Mouse (Mus musculus) hindbrain, embryonic 10.5 days (tissue): ENCODE results near the gene Elovl7. TPM values are rescaled to one million over a fixed set of nuclear protein-coding genes. Genes with fewer than 3 reads are reported as not detected.

ENCODE experiments used
- polyA plus RNA-seq: library from polyadenylated mRNA; unstranded; fragments of >200 nt; fragmentation: Nextera tagmentation; extraction: Ambion mirVana; gene quantifications from 2 replicates; pipeline ENCODE4 v1.2.1, GENCODE M21; 2016

Elovl7 gene
- polyA plus RNA-seq, 1 experiment from 2014 or later: 1.1 TPM

Other genes with a start within 250 kb of the Elovl7 start
- 53.6 and 60.0 TPM in 2 replicates for gene Smim15, start 170.0 kb upstream of the Elovl7 start, polyA plus RNA-seq
- 83.1 and 86.2 TPM in 2 replicates for gene Ndufaf2, start 55.8 kb upstream of the Elovl7 start, polyA plus RNA-seq
- 21.7 and 24.9 TPM in 2 replicates for gene Ercc8, start 55.7 kb upstream of the Elovl7 start, polyA plus RNA-seq
- 13.6 and 17.8 TPM in 2 replicates for gene Depdc1b, start 101.9 kb downstream of the Elovl7 start, polyA plus RNA-seq
- 12.2 and 13.5 TPM in 2 replicates for gene Pde4d, start 235.5 kb downstream of the Elovl7 start, polyA plus RNA-seq